ENCODE assay signal across 24 mouse cellular contexts in the genomic region with DNA sequence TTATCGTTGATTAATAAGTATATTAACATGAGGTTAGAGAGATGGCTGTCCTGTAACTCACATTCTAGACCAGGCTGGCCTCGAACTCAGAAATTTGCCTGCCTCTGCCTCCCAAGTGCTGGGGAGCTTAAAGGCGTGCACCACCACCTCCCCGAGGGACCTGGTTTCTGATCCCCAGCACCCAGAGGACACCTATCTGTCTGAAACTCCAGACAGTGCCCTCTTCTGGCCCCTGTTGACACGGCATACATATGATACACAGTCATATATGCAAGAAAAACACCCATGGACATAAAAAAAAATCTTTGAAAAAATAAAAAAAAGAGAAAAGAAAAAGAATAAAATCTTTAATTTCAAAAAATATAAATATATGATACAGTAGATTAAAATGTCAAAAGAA. TPM values are rescaled to one million over a fixed set of nuclear protein-coding genes. Genes with fewer than 3 reads are reported as not detected.
A peak's percentile ranks its signal among the peaks of the same experiment; 100 is the strongest.
DNase-seq lines count a peak whose midpoint lies in the region; ATAC-seq and TF ChIP-seq lines count a peak whose summit lies in the region.
"Had no signal": no experiment of that assay in that cellular context is flagged by ENCODE, and none has a peak within 500 bp of the region (broad histone marks: within the 10 kb centered on the region; RNA-seq: fewer than 3 reads in every experiment).

No protein-coding gene starts in this region.

- no peak for DNase-seq in liver, embryonic 14.5 days (ENCODE audit: low read depth in 3 of 3, low spot score in 3 of 3)
- no peak for DNase-seq in liver, embryonic 11.5 days (ENCODE audit: low spot score)
- DNase-seq in A20 (ENCODE audit: low read depth, low spot score) (peak; percentile 68), MEL (ENCODE audit: low read depth, low spot score) (peak; percentile 15)
- no peak for DNase-seq in urinary bladder, adult 2 months (ENCODE audit: low spot score)
- DNase-seq in right cerebral cortex, postnatal 14 days: no peak
- no peak for DNase-seq in adrenal gland, postnatal 36 days
- DNase-seq: adrenal gland, postnatal 25 days; cerebellum, adult 9-10 months; gastrocnemius, postnatal 10 days; heart, postnatal 10 days; kidney, adult 18-20 months; kidney, postnatal 4 days; left cerebral cortex, postnatal 4 days; lung, adult 18-20 months; midbrain, embryonic 14.5 days; thymus, postnatal 14 days had no signal

- no peak overlapping the region for H3K27ac ChIP-seq in liver, embryonic 14.5 days
- H3K27ac ChIP-seq in liver, embryonic 11.5 days (ENCODE audit: low read depth, low read length): no peak overlapping the region
- H3K27ac ChIP-seq in MEL (ENCODE audit: control insufficient read depth, low read depth, low read length): no peak overlapping the region
- H3K27ac ChIP-seq: embryonic facial prominence, embryonic 15.5 days; forebrain, embryonic 15.5 days; hindbrain, postnatal 0 days; limb, embryonic 15.5 days had no signal

- ATAC-seq in liver, embryonic 14.5 days (ENCODE audit: insufficient read depth): no peak
- ATAC-seq in liver, embryonic 11.5 days (replicated peaks; ENCODE audit: low FRiP score): no peak
- ATAC-seq in megakaryocyte-erythroid progenitor cell, adult 5-6 weeks (replicated peaks; ENCODE audit: low FRiP score, low TSS enrichment, poor library complexity, severe bottlenecking): 0 out of 2 replicates have a peak, but pooled peaks have one; percentile 67
- ATAC-seq: forebrain, embryonic 15.5 days; hindbrain, postnatal 0 days had no signal

- no peaks in the 10 kb centered on the region for H3K79me2 ChIP-seq in MEL (ENCODE audit: control insufficient read depth, insufficient read depth, low read length, poor library complexity)

- no peak for TF ChIP-seq RAD21 in MEL (IDR thresholded peaks at IDR 0.05; ENCODE audit: low read depth, low read length)

- WGBS in liver, embryonic 14.5 days (ENCODE audit: insufficient replicate concordance): 59% methylated on average over 5 of the region's 5 CpGs
- WGBS in liver, embryonic 11.5 days: 85% methylated on average over 5 of the region's 5 CpGs

- no peak for TF ChIP-seq POLR2A in MEL (IDR thresholded peaks at IDR 0.05; ENCODE audit: control insufficient read depth in 1 of 2, insufficient read depth in 1 of 2, low read depth in 1 of 2, low read length in 2 of 2, poor library complexity in 1 of 2)

- no peak overlapping the region for H3K4me2 ChIP-seq in liver, embryonic 14.5 days (ENCODE audit: low read depth)
- no peak overlapping the region for H3K4me2 ChIP-seq in liver, embryonic 11.5 days
- H3K4me2 ChIP-seq: embryonic facial prominence, embryonic 15.5 days; forebrain, embryonic 15.5 days; heart, embryonic 12.5 days; limb, embryonic 15.5 days had no signal

- H3K9me3 ChIP-seq in liver, embryonic 14.5 days (ENCODE audit: control insufficient read depth, low read length): no peaks in the 10 kb centered on the region
- no peaks in the 10 kb centered on the region for H3K9me3 ChIP-seq in liver, embryonic 11.5 days (ENCODE audit: control insufficient read depth, low read length)
- H3K9me3 ChIP-seq in MEL (replicated peaks; ENCODE audit: insufficient read depth, low read length): no peaks in the 10 kb centered on the region
- H3K9me3 ChIP-seq: embryonic facial prominence, embryonic 15.5 days; forebrain, embryonic 15.5 days; heart, embryonic 12.5 days; limb, embryonic 15.5 days; megakaryocyte, embryonic 14.5 days had no signal

- no peaks in the 10 kb centered on the region for H3K27me3 ChIP-seq in liver, embryonic 14.5 days (ENCODE audit: control insufficient read depth, insufficient read depth, low read length)
- H3K27me3 ChIP-seq in liver, embryonic 11.5 days (replicated peaks; ENCODE audit: control insufficient read depth, insufficient read depth, low read length): no peaks in the 10 kb centered on the region
- no peaks in the 10 kb centered on the region; a peak in 1 of 4 replicates for H3K27me3 ChIP-seq in MEL (ENCODE audit: control insufficient read depth in 1 of 2, insufficient read depth in 2 of 2, low read length in 2 of 2)
- H3K27me3 ChIP-seq: embryonic facial prominence, embryonic 15.5 days; forebrain, embryonic 15.5 days; heart, embryonic 12.5 days; limb, embryonic 15.5 days; megakaryocyte, embryonic 14.5 days had no signal

- H3K36me3 ChIP-seq in liver, embryonic 14.5 days (replicated peaks; ENCODE audit: control insufficient read depth, insufficient read depth, low read depth): no peaks in the 10 kb centered on the region
- no peaks in the 10 kb centered on the region for H3K36me3 ChIP-seq in liver, embryonic 11.5 days (ENCODE audit: control insufficient read depth, insufficient read depth, low read length)
- no peaks in the 10 kb centered on the region for H3K36me3 ChIP-seq in MEL (ENCODE audit: control insufficient read depth in 1 of 2, insufficient read depth in 2 of 2, low read length in 2 of 2)
- H3K36me3 ChIP-seq: embryonic facial prominence, embryonic 15.5 days; forebrain, embryonic 15.5 days; heart, embryonic 12.5 days; limb, embryonic 15.5 days had no signal

- no peak for TF ChIP-seq EP300 in liver, embryonic 14.5 days (IDR thresholded peaks at IDR 0.05; ENCODE audit: low read depth)
- TF ChIP-seq EP300 in MEL (IDR thresholded peaks at IDR 0.05; ENCODE audit: low read depth in 1 of 2, low read length in 2 of 2): no peak

- H3K4me1 ChIP-seq in liver, embryonic 14.5 days (replicated peaks; ENCODE audit: control insufficient read depth in 2 of 2, insufficient read depth in 2 of 2, low read length in 1 of 2): no peaks in the 10 kb centered on the region
- no peaks in the 10 kb centered on the region for H3K4me1 ChIP-seq in liver, embryonic 11.5 days (replicated peaks; ENCODE audit: control insufficient read depth, insufficient read depth, low read length)
- no peaks in the 10 kb centered on the region for H3K4me1 ChIP-seq in MEL (ENCODE audit: control insufficient read depth in 1 of 2, insufficient read depth in 2 of 2, low read length in 2 of 2)
- H3K4me1 ChIP-seq: embryonic facial prominence, embryonic 15.5 days; forebrain, embryonic 15.5 days; limb, embryonic 15.5 days had no signal

- no peak overlapping the region for H3K4me3 ChIP-seq in liver, embryonic 14.5 days (ENCODE audit: insufficient read depth in 1 of 2, low read depth in 2 of 2, low read length in 2 of 2)
- no peak overlapping the region for H3K4me3 ChIP-seq in liver, embryonic 11.5 days (ENCODE audit: low read depth, low read length)
- H3K4me3 ChIP-seq in MEL (ENCODE audit: control insufficient read depth in 1 of 2, insufficient read depth in 1 of 2, low read depth in 2 of 2, low read length in 2 of 2): no peak overlapping the region
- H3K4me3 ChIP-seq: embryonic facial prominence, embryonic 15.5 days; forebrain, embryonic 15.5 days; heart, embryonic 12.5 days; limb, embryonic 15.5 days; megakaryocyte, embryonic 14.5 days had no signal

- no peak overlapping the region for H3K9ac ChIP-seq in liver, embryonic 14.5 days (replicated peaks)
- H3K9ac ChIP-seq in liver, embryonic 11.5 days (ENCODE audit: low read depth, low read length): no peak overlapping the region
- no peak overlapping the region for H3K9ac ChIP-seq in MEL (ENCODE audit: control insufficient read depth, low read depth, low read length, poor library complexity, severe bottlenecking)
- H3K9ac ChIP-seq: embryonic facial prominence, embryonic 15.5 days; forebrain, embryonic 15.5 days; heart, embryonic 12.5 days; limb, embryonic 15.5 days had no signal

- peak; percentile 15; the same call in 1 of the 2 replicates for TF ChIP-seq CTCF in liver, embryonic 14.5 days (IDR thresholded peaks at IDR 0.05; ENCODE audit: low read depth)
- peak in 1 of 3 experiments; percentile 17; a peak in 1 of 6 replicates for TF ChIP-seq CTCF in MEL (IDR thresholded peaks at IDR 0.05 in 2 of 3, conservative IDR thresholded peaks at IDR 0.05 in 1 of 3; ENCODE audit: control insufficient read depth in 1 of 3, insufficient read depth in 1 of 3, low read depth in 2 of 3, low read length in 3 of 3, poor library complexity in 1 of 3, severe bottlenecking in 1 of 3)

RNA-seq across cellular contexts. Expression of a gene that starts 8.7 kb away (rescaled TPM):
- polyA plus RNA-seq in liver, embryonic 14.5 days (2012; rRNA removed): 0.69 and 0.85 TPM in 2 replicates
- 1.3 and 1.9 TPM in 2 replicates for polyA plus RNA-seq in liver, embryonic 14.5 days (2014; fragmentation: Nextera tagmentation; extraction: Ambion mirVana)
- polyA plus RNA-seq in liver, embryonic 11.5 days (2014; fragmentation: Nextera tagmentation; extraction: Ambion mirVana): 4.0 and 4.8 TPM in 2 replicates
- not detected in 2 replicates for total RNA-seq in MEL (2012; rRNA removed)
- polyA plus RNA-seq in MEL (2012; ENCODE audit: insufficient read depth in 1 of 2, insufficient read length in 2 of 2, low read depth in 1 of 2, low replicate concordance in 2 of 2, missing spikeins in 1 of 2): not detected
- total RNA-seq in megakaryocyte-erythroid progenitor cell, adult 5-6 weeks (2014; fragmentation: Nextera tagmentation): 5.8 and 6.1 TPM in 2 replicates
- 6.4 and 9.7 TPM in 2 replicates for total RNA-seq in megakaryocyte-erythroid progenitor cell, adult 5-6 weeks (2017)
- 9.2 and 9.5 TPM in 2 replicates for polyA plus RNA-seq in urinary bladder, adult 2 months (2012; rRNA removed)
- total RNA-seq in adrenal gland, postnatal 36 days (2021): 10 to 100 TPM; 43.4 to 84.5 TPM

RNA-seq across cellular contexts. Expression of a gene that starts 22.8 kb away (rescaled TPM):
- polyA plus RNA-seq in liver, embryonic 14.5 days (2012; rRNA removed): 14.8 and 20.2 TPM in 2 replicates
- polyA plus RNA-seq in liver, embryonic 14.5 days (2014; fragmentation: Nextera tagmentation; extraction: Ambion mirVana): 40.7 and 42.0 TPM in 2 replicates
- polyA plus RNA-seq in liver, embryonic 11.5 days (2014; fragmentation: Nextera tagmentation; extraction: Ambion mirVana): 77.6 and 83.5 TPM in 2 replicates
- 51.7 and 61.2 TPM in 2 replicates for total RNA-seq in MEL (2012; rRNA removed)
- polyA plus RNA-seq in MEL (2012; ENCODE audit: insufficient read depth in 1 of 2, insufficient read length in 2 of 2, low read depth in 1 of 2, low replicate concordance in 2 of 2, missing spikeins in 1 of 2): 10 to 100 TPM in 1 of 2 experiments, not detected in 1; 57.3 TPM
- total RNA-seq in megakaryocyte-erythroid progenitor cell, adult 5-6 weeks (2014; fragmentation: Nextera tagmentation): 50.8 and 57.6 TPM in 2 replicates
- total RNA-seq in megakaryocyte-erythroid progenitor cell, adult 5-6 weeks (2017): 31.7 and 40.1 TPM in 2 replicates
- polyA plus RNA-seq in urinary bladder, adult 2 months (2012; rRNA removed): 48.4 and 65.1 TPM in 2 replicates
- 10 to 100 TPM; 83.8 to 95.3 TPM for total RNA-seq in adrenal gland, postnatal 36 days (2021)

RNA-seq across cellular contexts. Expression of a gene that starts 36.1 kb away (rescaled TPM):
- polyA plus RNA-seq in liver, embryonic 14.5 days (2012; rRNA removed): 19.4 and 33.9 TPM in 2 replicates
- polyA plus RNA-seq in liver, embryonic 14.5 days (2014; fragmentation: Nextera tagmentation; extraction: Ambion mirVana): 73.0 and 80.6 TPM in 2 replicates
- 184 and 187 TPM in 2 replicates for polyA plus RNA-seq in liver, embryonic 11.5 days (2014; fragmentation: Nextera tagmentation; extraction: Ambion mirVana)
- 59.1 and 63.4 TPM in 2 replicates for total RNA-seq in MEL (2012; rRNA removed)
- polyA plus RNA-seq in MEL (2012; ENCODE audit: insufficient read depth in 1 of 2, insufficient read length in 2 of 2, low read depth in 1 of 2, low replicate concordance in 2 of 2, missing spikeins in 1 of 2): 10 to 100 TPM in 1 of 2 experiments, not detected in 1; 57.8 TPM
- total RNA-seq in megakaryocyte-erythroid progenitor cell, adult 5-6 weeks (2014; fragmentation: Nextera tagmentation): 90.6 and 112 TPM in 2 replicates
- total RNA-seq in megakaryocyte-erythroid progenitor cell, adult 5-6 weeks (2017): 77.6 and 85.8 TPM in 2 replicates
- 37.3 and 51.5 TPM in 2 replicates for polyA plus RNA-seq in urinary bladder, adult 2 months (2012; rRNA removed)
- total RNA-seq in adrenal gland, postnatal 36 days (2021): 10 to 100 TPM; 38.7 to 43.8 TPM

Comparison
In these comparisons a context has a peak if more than half of its experiments do, and no peak if none do; other contexts are left out.
1. DNase-seq: peak in A20 (single experiment) and MEL (single experiment); none in liver, embryonic 14.5 days (0 of 3), liver, embryonic 11.5 days (single experiment), urinary bladder, adult 2 months (single experiment), right cerebral cortex, postnatal 14 days (single experiment) and adrenal gland, postnatal 36 days (0 of 2).